Comparison of ENCODE assay signal across 19 mouse cellular contexts in the genomic region with DNA sequence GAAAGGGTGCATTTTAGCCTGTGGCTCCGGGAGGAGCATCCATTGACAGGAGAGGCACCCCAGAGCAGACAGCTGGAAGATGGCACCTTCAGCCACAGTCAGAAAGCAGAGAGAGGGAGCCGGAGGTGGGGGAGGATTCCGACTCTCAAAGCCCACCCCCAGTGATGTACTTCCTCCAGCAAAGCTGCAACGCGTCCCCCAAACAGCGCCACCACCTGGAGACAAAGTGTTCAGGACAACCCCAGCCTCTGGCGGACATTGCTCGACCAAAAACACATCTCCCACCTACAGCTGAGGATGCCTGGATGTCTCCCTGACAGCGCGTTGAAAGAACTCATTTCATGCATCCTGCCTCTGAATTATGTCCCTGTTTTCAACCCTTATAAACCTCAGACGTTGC. TPM values are rescaled to one million over a fixed set of nuclear protein-coding genes. Genes with fewer than 3 reads are reported as not detected.
A peak's percentile ranks its signal among the peaks of the same experiment; 100 is the strongest.
DNase-seq lines count a peak whose midpoint lies in the region; ATAC-seq and TF ChIP-seq lines count a peak whose summit lies in the region.
"Had no signal": no experiment of that assay in that cellular context is flagged by ENCODE, and none has a peak within 500 bp of the region (broad histone marks: within the 10 kb centered on the region; RNA-seq: fewer than 3 reads in every experiment).

No protein-coding gene starts in this region.

- H3K27ac ChIP-seq in kidney, postnatal 0 days, result no peak overlapping the region
- no peak overlapping the region for H3K27ac ChIP-seq in cortical plate, adult 2 months (ENCODE audit: insufficient read depth, low read length)
- H3K27ac ChIP-seq: forebrain, embryonic 15.5 days; heart, embryonic 15.5 days; left cerebral cortex, adult 2 months; limb, embryonic 12.5 days; liver, embryonic 15.5 days had no signal

- no peak overlapping the region for H3K4me3 ChIP-seq in kidney, postnatal 0 days (replicated peaks; ENCODE audit: low read depth, low read length)
- H3K4me3 ChIP-seq in E14TG2a.4 (replicated peaks; ENCODE audit: low read length), result peak overlapping the region; percentile 35; the same call in 1 of the 2 replicates
- no peak overlapping the region for H3K4me3 ChIP-seq in cortical plate, adult 2 months (ENCODE audit: insufficient read depth, low read length)
- H3K4me3 ChIP-seq: forebrain, embryonic 15.5 days; heart, embryonic 15.5 days; left cerebral cortex, adult 2 months; limb, embryonic 12.5 days; liver, embryonic 15.5 days; myocyte had no signal

- ATAC-seq in kidney, postnatal 0 days (replicated peaks; ENCODE audit: low FRiP score, low read depth), result no peak
- ATAC-seq: forebrain, embryonic 15.5 days; intestine, postnatal 0 days had no signal

- H3K9ac ChIP-seq in kidney, postnatal 0 days (ENCODE audit: low read depth, low read length), result no peak overlapping the region
- H3K9ac ChIP-seq: forebrain, embryonic 15.5 days; heart, embryonic 15.5 days; limb, embryonic 12.5 days; liver, embryonic 15.5 days had no signal

- DNase-seq in kidney, postnatal 0 days (ENCODE audit: low spot score), result no peak
- no peak for DNase-seq in kidney, adult 11 months
- peak; percentile 17 for DNase-seq in A20 (ENCODE audit: low read depth, low spot score)
- DNase-seq in adrenal gland, adult 18-20 months (ENCODE audit: low spot score in 2 of 2), result no peak
- no peak for DNase-seq in heart, adult 8-10 months (ENCODE audit: low spot score)
- DNase-seq: cerebellum, adult 11 months; heart, adult 18-20 months; kidney, postnatal 10 days; right cerebral cortex, postnatal 25 days; thymus, postnatal 25 days had no signal

- H3K4me1 ChIP-seq in kidney, postnatal 0 days (replicated peaks; ENCODE audit: insufficient read depth, low read length), result no peaks in the 10 kb centered on the region
- H3K4me1 ChIP-seq in E14TG2a.4 (replicated peaks; ENCODE audit: low read depth, low read length), result peaks cover 37% of the 10 kb centered on the region
- H3K4me1 ChIP-seq in cortical plate, adult 2 months (ENCODE audit: control insufficient read depth, insufficient read depth, low read length), result 0 out of 2 replicates have a peak, but pooled peaks cover 1% of the 10 kb centered on the region
- H3K4me1 ChIP-seq: forebrain, embryonic 15.5 days; heart, embryonic 15.5 days had no signal

- no peaks in the 10 kb centered on the region for H3K36me3 ChIP-seq in kidney, postnatal 0 days (ENCODE audit: insufficient read depth, low read length)
- H3K36me3 ChIP-seq in E14TG2a.4 (ENCODE audit: insufficient read depth, low read length), result no peaks in the 10 kb centered on the region
- H3K36me3 ChIP-seq: forebrain, embryonic 15.5 days; heart, embryonic 15.5 days; limb, embryonic 12.5 days; liver, embryonic 15.5 days had no signal

- H3K4me2 ChIP-seq in kidney, postnatal 0 days (ENCODE audit: low read length), result no peak overlapping the region
- H3K4me2 ChIP-seq: forebrain, embryonic 15.5 days; heart, embryonic 15.5 days; liver, embryonic 15.5 days had no signal

- H3K9me3 ChIP-seq in kidney, postnatal 0 days (replicated peaks; ENCODE audit: low read length), result no peaks in the 10 kb centered on the region
- no peaks in the 10 kb centered on the region for H3K9me3 ChIP-seq in E14TG2a.4 (ENCODE audit: low read length)
- H3K9me3 ChIP-seq: forebrain, embryonic 15.5 days; liver, embryonic 15.5 days had no signal

- TF ChIP-seq CTCF in kidney, postnatal 0 days (IDR thresholded peaks at IDR 0.05; ENCODE audit: low read depth), result peak; percentile 36; the same call in 1 of the 2 replicates
- peak; percentile 65 for TF ChIP-seq CTCF in E14TG2a.4 (conservative IDR thresholded peaks at IDR 0.05; ENCODE audit: low read length)
- 0 out of 2 replicates have a peak, but pooled peaks have one; percentile 1 for TF ChIP-seq CTCF in cortical plate, adult 2 months (IDR thresholded peaks at IDR 0.05; ENCODE audit: extremely low read depth, insufficient read depth, low read length)

- no peak for TF ChIP-seq POLR2A in cortical plate, adult 2 months (IDR thresholded peaks at IDR 0.05; ENCODE audit: extremely low read depth, insufficient read depth, low read length)

- H3K27me3 ChIP-seq in kidney, postnatal 0 days (ENCODE audit: insufficient read depth, low read length), result no peaks in the 10 kb centered on the region
- H3K27me3 ChIP-seq in E14TG2a.4 (ENCODE audit: insufficient read depth, low read length), result peaks cover 14% of the 10 kb centered on the region
- H3K27me3 ChIP-seq: forebrain, embryonic 15.5 days; heart, embryonic 15.5 days; limb, embryonic 12.5 days; liver, embryonic 15.5 days had no signal

- WGBS in kidney, postnatal 0 days, result 59% methylated on average over 11 of the region's 11 CpGs

RNA-seq across cellular contexts. Expression of gene Katnal1, which starts 13.8 kb away (rescaled TPM):
- polyA plus RNA-seq in kidney, postnatal 0 days (2015; fragmentation: Nextera tagmentation; extraction: Ambion mirVana), result 6.6 and 7.3 TPM in 2 replicates
- polyA plus RNA-seq in cortical plate, adult 2 months (2012; rRNA removed), result 42.9 and 43.1 TPM in 2 replicates
- total RNA-seq in adrenal gland, adult 18-20 months (2021), result 1 to 10 TPM; 5.8 to 8.3 TPM
- 10 to 100 TPM in 3 of 4 experiments, 1 to 10 TPM in 1; 8.8 to 12.8 (median 11.6) TPM for total RNA-seq in heart, adult 8-10 months (2022)

RNA-seq across cellular contexts. Expression of gene Gm42791, which starts 52.0 kb away (rescaled TPM):
- polyA plus RNA-seq in kidney, postnatal 0 days (2015; fragmentation: Nextera tagmentation; extraction: Ambion mirVana), result 0.22 TPM in 1 of 2 replicates, not detected in the other
- not detected in 2 replicates for polyA plus RNA-seq in cortical plate, adult 2 months (2012; rRNA removed)
- 1 to 10 TPM; 3.4 to 8.0 TPM for total RNA-seq in adrenal gland, adult 18-20 months (2021)
- 1 to 10 TPM; 3.2 to 7.7 (median 7.3) TPM for total RNA-seq in heart, adult 8-10 months (2022)
- polyA plus RNA-seq: intestine, postnatal 0 days; liver, embryonic 15.5 days had no signal

Comparison
In these comparisons a context has a peak if more than half of its experiments do, and no peak if none do; other contexts are left out.
1. CTCF ChIP-seq: peak in every context shown above with its lines; median percentile 65 in E14TG2a.4; 36 in kidney, postnatal 0 days; 1 in cortical plate, adult 2 months.